Mouse (Mus musculus): Measurements from ENCODE around the gene Gns.

Gene Gns

DNA sequence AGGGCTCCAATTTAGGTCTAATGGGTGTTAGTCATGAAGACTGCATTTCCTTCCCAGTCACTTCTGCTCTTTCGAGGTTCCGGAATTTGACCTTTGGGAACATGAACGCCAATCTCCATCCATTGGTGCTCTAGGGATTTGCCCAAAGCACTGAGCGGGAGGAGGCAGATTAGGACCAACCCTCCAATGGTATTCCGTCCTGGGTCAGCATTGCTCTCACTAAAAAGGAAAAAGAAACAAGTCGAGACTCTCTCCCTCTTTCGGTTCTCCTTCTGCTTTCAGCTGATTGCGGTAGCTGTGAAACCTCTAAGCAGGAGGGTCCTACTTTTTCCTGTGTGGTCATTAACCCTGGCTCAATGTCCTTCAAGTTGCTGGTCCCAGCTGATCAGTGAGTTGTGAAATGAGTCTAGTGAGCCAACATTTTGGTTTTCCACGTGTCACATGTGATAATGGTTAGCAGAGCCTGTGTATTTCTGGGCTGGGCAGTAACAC lies 937 bp downstream of the Gns start:
- DNase-seq (ENCODE audit: low spot score), result peak; percentile 38

DNA sequence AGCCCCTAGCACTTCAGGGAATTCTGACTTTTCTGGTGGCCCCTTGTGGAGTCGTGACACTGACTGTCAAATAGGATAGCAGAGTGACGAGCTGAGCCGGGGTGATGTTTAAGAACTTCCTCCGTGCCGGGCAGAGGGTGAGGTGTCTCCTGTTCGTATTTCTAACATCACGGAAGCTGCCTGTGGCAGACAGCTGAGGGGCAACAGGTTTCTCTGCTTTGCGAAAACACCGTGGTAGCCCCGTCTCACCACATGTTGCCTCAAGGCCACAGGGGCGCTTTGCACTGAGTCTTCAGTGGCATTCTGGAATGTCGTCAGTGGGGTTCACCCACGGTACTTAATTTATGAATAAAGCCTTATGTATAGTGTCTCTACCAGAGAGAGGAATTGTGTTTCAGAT lies 2.4 kb downstream of the Gns start:
- DNase-seq (ENCODE audit: low spot score), result no peak

DNA sequence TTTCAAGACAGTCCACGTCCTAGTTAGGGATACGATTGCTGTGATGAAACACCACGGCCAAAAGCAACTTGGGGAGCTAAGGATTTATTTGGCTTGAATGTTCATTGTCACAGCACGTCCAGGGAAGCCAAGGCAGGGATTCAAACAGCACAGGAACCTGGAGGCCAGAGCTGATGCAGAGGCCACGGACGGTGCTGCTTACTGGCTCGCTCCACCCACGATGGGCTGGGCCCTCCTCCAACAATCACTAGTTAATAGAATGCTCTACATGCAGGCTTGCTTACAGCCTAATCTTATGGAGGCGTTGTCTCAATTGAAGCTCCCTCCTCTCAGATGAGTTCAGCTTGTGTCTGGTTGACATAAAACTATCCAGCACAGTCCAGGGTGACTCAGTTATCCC lies 2.9 kb downstream of the Gns start:
- no peak for DNase-seq (ENCODE audit: low spot score)

DNA sequence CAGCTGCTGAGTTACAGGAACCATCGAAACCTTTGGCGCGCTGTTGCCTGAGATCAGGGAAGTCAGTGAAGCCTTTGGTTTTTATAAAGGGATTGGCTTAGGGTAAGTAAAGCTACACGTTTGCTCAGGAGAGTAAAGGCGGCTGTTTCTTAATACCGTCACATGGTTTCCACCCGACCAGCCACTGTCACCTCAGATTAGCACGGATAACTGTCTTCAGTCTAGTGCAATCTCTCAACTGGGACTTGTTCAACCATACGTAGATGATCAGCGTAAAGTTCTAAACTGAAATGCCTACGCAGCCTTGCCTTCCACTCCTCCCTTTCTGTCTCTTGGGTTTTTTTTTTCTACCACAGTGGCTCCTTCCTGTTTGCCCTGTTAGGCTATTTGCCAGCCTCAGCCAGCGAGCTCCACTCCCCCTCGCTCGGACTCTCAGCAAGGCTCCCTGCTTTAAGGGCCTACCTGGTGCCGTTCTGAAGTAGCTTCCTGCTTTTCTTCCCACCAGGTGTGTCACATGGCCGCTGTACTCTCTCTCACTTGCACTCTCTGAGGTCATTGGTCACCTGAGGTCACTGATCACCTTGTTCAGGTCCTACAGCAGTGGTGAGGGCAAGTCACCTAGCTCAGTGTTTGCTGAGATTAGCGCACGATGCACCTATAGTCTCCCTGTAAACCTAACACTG lies 4.0 kb downstream of the Gns start:
- no peak for DNase-seq (ENCODE audit: low spot score)

DNA sequence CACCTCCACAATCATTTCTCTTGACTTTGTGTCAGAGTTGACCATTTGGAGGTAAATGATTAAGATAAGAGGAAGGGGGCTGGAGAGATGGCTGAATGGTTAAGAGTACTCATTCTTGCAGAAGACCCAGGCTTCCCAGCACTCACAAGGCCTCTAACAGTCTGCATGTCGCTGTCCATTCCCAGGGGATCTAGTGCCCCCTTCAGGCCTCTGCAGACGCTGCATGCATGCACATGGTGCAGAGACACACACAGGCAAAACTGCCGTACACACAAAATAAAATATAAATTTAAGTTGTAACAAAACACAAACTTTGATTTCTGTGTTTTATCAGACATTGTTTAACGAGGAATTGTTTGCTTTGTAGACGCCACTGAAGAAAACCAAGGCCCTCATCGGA lies 5.9 kb downstream of the Gns start:
- no peak for DNase-seq (ENCODE audit: low spot score)

DNA sequence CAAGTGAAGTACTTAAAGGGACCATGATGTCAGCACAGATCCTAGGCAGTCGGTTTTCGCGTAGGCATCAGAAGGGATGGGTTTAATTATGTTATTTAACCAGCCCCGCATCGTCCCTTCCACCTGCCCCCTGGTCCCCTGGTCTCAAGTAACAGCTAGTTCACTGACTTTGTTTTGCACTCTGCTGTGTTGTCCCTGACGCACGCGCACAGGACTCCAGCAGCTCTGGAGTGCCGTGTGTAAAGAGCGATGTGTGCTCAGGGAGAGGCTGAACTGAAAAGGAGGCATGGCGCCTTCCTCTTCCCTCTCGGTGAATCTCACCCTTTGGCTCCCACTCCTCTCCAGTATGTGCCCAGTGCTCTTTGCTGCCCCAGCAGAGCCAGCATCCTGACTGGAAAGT lies 9.1 kb downstream of the Gns start:
- no peak for DNase-seq (ENCODE audit: low spot score)

DNA sequence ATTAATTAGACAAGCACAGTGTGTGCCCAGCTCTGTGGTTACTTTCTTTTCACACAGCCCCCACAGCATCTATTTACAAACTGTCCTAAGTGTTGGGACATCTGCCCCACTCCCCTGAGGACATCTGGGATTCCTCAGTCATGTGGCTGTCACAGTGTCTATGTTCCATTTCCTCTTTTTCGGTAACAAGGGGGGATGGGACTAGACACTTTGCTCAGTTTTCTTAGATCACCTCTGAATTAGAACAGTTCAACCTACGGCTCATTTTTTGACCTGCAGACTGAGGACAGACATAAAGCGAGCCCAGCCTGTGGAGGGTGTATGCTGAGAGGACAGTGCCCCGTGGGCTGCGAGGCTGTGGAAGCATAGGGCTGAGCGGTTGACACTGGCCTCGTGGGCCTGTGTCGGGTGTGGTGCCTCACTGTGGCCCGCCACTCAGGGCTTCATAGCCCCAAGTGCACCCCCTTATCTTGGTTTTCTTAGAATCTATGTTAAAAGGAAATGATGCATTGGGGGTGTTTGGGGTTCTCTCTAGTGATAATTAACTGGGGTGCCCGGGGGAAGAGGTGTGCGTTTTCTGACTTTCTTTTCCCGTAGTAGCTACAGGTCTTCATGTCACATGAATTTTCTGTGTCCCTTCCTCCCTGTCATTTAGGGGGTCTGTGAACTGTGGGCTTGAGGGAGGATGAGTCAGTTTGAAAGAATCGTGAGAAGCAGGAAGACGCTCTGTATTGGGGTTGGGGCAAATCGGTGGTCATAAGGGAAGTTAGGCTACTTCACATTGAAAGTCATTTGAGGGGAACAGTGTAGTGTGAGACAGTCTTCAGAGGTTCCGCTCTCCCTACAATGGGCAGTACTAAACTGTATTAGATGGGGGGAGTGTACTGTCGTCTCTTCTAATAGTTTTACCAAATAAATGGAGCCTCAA lies 10.1 kb downstream of the Gns start:
- peak; percentile 39 for DNase-seq (ENCODE audit: low spot score)

DNA sequence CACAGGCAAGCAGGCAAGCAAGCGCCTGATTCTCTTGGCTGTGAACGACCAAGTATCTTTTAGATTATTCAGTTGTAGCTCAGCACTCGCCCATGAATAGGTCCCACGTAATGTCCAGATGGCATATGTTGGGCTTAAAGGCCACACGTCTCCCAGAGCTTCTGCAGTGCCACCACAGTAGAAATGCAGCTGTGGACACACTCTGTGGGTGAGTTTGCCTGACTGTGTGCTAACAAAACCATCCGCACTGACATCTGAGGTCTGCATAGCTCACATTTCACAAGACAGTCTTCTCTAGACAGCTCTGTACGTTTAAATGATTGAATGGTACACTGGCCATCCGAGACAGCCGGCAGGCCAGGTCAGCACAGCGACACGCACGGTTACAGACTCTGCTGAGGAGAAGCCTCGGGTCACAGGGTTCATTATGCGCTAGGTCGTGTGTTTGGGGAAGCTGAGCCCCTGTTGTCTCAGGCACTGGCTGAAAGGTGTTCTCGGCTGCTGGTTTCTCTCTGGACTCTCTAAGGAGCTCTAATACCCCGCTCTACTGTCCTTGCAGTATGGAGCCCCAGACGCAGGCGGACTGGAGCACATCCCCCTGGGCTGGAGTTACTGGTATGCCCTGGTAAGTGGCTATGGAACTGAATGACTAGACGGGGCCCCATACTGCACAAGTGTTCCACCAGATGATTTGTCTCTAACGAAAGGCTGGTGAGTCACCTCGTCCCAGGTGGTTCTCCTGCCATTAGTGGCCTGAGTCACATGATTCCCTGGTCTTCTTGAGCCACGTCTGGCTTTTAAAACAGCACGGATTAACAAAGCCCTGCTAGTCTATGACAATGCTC lies 11.0 kb downstream of the Gns start:
- DNase-seq (ENCODE audit: low spot score), result no peak

DNA sequence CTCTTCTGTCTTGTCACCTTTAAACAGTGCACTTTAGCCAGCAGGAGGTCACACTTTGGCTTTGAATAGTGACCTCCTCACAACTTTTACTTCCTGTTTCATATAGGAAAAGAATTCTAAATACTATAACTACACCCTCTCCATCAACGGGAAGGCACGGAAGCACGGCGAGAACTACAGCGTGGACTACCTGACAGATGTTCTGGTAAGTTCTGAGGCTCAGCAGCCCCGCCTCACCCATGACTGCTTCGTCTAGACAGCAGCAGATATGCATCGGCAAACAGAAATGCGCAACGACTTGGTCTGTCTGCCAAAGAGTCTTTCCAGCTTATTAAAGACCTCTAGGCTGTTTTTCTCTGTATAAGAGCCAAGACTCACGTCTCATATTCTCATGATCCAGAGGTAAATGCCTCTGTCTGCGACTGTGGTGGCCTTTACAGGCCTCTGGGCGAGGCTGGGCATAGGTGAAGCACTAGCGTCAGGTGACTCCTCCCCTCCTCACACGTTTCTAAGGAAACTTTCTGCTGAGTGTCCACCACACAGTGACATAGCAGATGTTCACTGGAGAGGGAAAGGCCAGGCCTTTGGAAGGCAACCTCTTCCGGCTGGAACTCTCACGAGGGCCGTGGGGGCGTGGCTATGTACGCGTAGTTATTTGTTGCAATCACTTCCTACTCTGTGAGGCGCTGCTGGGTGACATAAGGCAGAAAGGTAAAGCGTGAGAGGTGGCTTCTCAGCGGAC lies 11.8 kb downstream of the Gns start:
- no peak for DNase-seq (ENCODE audit: low spot score)

DNA sequence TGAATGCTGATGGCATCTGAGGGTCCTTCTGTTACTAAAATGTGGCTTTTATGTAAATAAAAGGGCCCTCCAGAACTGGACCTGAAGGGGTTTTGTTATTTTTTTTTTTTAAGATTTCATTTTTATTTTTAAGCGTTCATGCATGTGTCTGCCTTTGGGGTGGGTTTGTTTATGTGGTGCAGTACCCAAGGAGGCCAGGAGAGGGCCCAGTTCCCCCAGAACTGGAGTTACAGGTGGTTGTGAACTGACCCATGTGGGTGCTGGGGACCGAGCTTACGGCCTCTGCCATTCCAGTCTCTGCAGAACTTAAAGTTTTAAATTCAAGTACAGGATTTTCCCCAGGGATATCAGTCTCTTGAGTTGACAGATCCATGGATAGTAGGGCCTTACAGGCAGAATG lies 14.5 kb downstream of the Gns start:
- DNase-seq (ENCODE audit: low spot score), result no peak

DNA sequence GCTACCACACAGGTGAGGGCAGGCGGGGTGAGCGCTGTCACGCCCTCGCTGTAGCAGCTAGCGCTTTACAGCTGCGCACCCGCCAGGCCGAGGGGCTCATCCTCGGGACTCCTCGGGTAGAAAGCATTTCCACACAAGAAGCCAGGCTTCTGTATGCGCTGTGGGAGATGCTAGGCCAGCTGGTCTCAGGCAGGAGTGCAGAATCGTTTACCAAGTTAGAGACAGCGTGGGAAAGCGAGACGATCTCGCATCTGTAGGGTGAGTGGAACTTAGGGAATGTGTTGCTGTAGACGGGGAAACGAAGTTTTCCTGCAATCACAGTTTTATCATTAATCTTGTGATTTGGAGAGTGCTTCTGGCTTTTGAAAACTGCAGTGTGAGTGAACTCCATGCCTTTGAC lies 16.4 kb downstream of the Gns start:
- DNase-seq (ENCODE audit: low spot score), result no peak

DNA sequence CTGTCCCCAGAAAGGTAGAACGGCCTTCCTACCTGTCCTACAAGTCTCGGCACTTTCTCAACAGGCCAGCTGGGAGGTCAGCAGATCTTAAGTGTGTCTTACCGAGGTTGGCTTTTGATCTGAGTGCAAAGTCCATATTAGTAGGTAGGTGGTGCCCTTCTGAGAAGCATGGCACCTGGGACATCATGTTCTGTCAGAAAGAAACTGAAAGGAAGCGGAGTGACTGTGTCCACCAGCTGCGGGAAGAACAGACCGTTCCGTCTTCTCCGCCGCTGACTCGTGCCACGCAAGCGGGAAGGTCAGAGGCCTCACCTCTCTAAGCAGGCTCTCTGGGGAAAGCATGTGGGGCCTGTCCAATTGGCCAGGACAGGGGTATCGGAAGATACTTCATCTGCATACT lies 19.8 kb downstream of the Gns start:
- DNase-seq (ENCODE audit: low spot score), result no peak

DNA sequence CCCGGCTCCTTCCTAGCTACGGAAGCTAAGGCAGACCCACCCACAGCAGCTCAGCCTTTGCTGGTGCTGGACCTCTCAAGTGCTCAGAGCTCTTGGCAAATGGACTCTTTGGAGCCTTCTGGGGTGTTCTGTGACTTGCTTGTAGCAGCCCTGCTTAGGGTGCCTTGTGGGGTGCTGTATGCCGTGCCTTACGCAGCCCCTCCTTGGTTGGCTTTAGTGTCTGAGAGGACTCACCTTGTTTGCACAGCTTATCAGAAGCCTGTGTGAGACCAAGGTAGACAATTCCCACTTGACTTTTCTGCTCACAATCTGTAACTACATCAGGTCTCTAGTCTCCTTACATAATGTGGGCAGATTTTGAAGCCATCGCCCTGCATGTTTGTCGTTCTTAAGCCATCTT lies 20.8 kb downstream of the Gns start:
- no peak for DNase-seq (ENCODE audit: low spot score)

DNA sequence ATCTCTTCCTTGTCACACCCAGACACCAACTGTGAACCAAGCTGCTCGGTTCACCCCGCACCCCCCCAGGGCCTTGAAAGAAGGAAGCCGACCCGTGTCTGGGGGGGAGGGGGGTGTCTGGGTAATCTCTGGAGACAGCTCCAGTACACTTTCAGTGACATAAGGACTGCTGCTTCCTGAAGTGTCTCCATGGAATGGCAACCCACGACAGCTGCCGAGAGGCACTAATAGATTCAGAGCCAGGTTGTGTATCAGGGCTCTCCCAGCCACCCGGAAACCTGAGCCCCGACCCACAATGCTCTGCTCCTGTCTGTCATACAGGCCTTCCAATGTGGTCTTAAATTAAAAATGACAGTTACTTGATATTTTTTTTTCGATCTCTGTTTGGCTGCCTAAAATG lies 21.5 kb downstream of the Gns start:
- no peak for DNase-seq (ENCODE audit: low spot score)

DNA sequence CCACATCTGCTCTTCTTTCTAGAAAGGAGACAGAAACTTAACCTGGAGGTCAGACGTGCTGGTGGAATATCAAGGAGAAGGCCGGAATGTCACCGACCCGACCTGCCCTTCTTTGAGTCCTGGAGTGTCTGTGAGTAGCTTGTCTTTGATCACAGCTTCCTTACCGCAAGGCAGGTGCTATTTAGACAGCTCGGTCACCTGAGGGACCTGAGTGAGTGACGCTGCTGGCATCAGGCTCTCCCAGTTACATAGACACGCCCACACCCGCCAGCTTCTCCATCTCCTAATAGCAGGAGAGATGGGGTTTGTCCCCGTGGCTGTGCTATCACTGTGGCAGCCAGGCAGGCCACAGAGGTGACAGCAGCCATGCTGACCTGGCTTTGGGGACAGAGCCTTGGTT lies 25.7 kb downstream of the Gns start:
- no peak for DNase-seq (ENCODE audit: low spot score)

DNA sequence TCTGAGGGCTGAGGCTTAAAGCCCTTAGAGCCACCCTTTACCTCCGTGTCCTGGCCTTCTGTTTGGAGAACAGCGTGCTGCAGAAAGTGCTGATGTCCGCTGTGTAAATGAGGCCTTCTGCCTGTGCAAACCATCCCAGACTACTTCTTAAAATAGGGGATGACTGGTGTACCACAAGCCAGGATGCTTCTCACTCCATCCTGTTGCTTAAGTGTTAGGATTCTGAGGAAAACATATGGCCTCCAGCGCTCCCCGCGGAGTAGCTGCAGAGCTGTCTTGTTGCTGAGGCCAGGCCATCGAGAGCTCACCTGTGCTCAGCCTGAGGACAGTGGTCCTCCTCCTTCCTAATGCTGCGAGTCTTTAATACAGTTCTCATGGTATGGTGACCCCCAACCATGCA lies 27.0 kb downstream of the Gns start:
- DNase-seq (ENCODE audit: low spot score), result no peak

DNA sequence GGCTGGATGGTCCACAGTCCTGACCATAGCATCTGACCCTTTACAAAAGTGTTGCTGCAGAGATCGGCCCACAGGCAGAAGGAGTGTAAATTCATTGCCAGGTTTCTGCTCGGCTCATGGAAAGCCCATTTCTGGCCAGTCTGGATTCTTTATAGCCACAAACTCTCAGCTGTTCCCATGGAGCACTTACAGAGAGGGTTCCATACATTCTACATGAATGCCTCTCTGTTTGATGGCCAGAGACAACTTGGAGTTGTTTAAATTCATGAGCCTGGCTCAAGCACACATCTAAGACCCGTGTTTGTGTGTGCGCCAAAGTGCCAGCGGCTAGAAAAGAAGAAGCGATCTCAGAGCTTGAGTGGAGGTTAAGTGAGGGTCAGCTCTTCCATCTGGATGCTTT lies 29.4 kb downstream of the Gns start:
- no peak for DNase-seq (ENCODE audit: low spot score)

DNA sequence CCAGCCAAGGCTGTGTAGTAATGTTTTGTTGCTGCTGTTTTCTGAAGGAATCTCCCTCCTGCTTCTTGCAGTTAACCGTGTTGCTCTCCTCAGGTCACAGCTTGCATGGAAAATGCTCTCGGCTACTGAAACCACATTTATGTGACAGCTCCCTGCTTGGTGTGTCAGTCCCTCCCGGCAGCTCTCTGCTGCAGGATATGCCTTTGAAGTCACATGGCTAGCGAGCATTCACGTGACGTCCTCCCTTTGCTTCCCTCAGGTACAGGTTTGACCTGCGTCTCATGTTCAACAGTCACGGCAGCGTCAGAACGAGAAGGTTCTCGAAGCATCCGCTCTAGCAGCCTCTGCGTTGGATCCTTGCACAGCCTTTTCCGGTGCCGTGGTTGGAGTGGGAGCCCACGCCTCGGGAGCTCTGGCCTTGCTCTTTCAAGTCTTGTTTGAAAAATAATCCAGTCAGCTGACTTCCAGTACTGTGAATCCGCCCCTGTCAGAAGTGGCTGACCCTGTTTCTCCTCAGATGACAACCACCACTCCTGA lies 30.0 kb downstream of the Gns start:
- no peak for DNase-seq (ENCODE audit: low spot score)

DNA sequence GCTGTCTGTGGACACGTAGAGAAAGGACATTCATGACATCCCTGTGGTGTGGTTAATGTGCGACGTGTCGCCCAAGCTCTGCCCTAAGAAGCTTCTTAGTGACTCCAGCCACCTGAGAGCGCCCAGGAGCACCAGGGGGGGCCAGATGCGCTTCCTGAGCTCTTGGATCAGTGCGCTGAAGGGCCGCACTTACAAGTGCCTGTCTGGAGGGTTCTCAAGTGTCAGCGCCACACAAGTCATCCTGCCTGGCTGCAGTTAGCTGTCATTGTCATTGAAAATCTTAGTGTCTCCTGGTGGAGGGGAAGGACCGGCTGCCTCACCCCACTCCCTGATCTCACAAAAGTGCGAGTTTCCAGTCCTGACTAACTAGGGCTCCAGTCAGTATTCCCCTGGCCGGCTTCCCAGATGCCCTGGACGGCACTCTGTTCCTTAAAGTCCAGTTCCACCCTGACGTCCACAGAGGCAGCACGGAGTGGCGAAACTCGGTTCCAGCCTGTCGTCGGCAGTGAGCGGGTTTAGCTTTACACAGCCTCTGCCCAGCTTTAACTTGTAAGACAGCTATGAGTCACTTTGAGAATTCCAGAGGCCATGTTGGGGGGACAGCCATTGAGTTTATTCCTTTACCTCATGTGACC lies 30.8 kb downstream of the Gns start:
- no peak for DNase-seq (ENCODE audit: low spot score)

DNA sequence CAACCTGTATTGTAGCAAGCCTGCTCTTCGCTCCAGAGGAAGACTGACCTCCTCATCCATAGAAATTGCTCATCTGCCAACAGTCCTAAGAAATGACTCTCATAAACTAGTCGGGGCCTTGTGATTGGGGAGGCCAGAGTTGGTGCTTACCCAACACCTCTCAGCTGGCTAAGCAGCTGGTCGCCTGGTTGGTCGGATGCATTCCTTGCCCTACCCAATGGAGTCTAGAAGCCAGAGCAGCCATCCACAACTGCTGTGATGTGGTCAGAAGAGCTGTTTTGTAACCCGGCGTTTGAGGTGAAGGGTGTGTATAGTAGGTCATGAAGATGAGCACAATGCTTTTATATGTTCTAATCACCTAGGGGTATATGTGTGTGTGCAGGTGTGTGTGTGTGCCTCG lies 33.7 kb downstream of the Gns start:
- DNase-seq (ENCODE audit: low spot score), result no peak

DNA sequence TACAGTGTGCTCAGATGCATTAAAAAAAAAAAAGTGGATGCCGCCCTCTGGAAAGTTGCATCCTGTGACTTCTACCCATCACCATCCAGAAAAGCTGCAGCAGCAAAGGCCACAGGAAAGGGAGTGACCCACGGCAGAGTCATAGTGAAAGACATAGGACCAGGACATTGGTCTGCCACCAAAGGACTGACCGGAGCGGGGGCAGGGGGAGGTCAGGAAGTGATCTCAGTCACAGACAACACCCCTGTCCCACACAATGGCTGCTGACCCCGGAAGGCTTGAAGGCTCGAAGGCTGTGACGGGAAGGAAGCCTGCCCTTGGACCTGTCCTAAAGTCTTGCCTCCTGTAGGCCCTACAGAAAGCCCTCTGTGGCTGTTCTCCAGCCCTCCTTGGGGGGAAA lies 36.1 kb downstream of the Gns start:
- DNase-seq (ENCODE audit: low spot score), result no peak

Measured in layer of hippocampus, adult 9-10 months (tissue).